Mouse (Mus musculus) small intestine, adult 2 months (tissue): ENCODE measurements around the gene Flywch2. TPM values are rescaled to one million over a fixed set of nuclear protein-coding genes. Genes with fewer than 3 reads are reported as not detected.
A peak's percentile ranks its signal among the peaks of the same experiment; 100 is the strongest.

Experiments used
- H3K27ac ChIP-seq: fragments of 200-500 bp; 2 replicates; pipeline ENCODE4 v1.5.1; 2012; ENCODE audit warnings: low read depth, low read length, control low read depth, inconsistent platforms; ENCODE audit not compliant: insufficient read depth
- H3K27me3 ChIP-seq: fragments of 200-500 bp; 2 replicates; pipeline ENCODE4 v1.6.1; 2012; ENCODE audit warnings: mild to moderate bottlenecking, moderate library complexity, low read length, inconsistent platforms; ENCODE audit not compliant: control insufficient read depth, insufficient read depth
- H3K36me3 ChIP-seq: fragments of 200-500 bp; 2 replicates; pipeline ENCODE4 v1.6.1; 2012; ENCODE audit warnings: mild to moderate bottlenecking, low read length, control low read depth, inconsistent platforms; ENCODE audit not compliant: control insufficient read depth, insufficient read depth
- H3K4me1 ChIP-seq: fragments of 200-500 bp; 2 replicates; pipeline ENCODE4 v1.6.1; 2012; ENCODE audit warnings: low read length, inconsistent platforms, mixed read lengths; ENCODE audit not compliant: control insufficient read depth, insufficient read depth, insufficient read length
- H3K4me3 ChIP-seq: fragments of 200-500 bp; 2 replicates; pipeline ENCODE4 v1.5.1; 2012; ENCODE audit warnings: low read depth, mild to moderate bottlenecking, control low read depth, inconsistent platforms, low read length, moderate library complexity
- CTCF ChIP-seq: fragments of 200-500 bp; IDR thresholded peaks from 2 replicates; pipeline ENCODE4 v1.5.1; 2012; ENCODE audit warnings: low read depth, mild to moderate bottlenecking, control low read depth, inconsistent platforms, low read length, moderate library complexity, mixed read lengths; ENCODE audit not compliant: insufficient replicate concordance, insufficient read length; ENCODE audit errors: extremely low read depth
- POLR2A ChIP-seq: fragments of 200-500 bp; IDR thresholded peaks from 2 replicates; pipeline ENCODE4 v1.6.1; 2012; ENCODE audit warnings: low read depth, mild to moderate bottlenecking, control low read depth, inconsistent platforms, low read length, moderate library complexity
- WGBS: fragments of 180-500 bp; shearing (Covaris S2); methylation state at CpG from one replicate; pipeline ENCODE4 v1.1.7; 2018; 5-methylcytosine and 5-hydroxymethylcytosine counted together
- polyA plus RNA-seq: library from polyadenylated mRNA; depleted of rRNA; stranded (reverse); fragments of >200 nt; gene quantifications from 2 replicates; pipeline ENCODE4 v1.2.3, GENCODE M21; 2012

Gene Flywch2
- polyA plus RNA-seq, 1 experiment, result 6.6 TPM

DNA sequence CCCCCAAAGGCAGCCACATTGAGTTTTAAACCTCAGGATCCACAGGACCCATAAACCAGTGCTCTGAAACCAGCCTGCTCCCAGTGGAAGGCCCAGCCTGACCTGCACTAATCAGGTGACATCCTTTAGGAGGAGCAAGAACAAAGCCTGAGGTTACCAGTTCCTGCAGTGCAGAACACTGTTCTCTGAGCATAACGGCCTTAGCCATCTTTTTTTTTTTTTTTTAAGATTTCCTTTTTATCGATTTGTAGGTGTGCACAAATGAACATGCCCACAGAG is 5.1 kb upstream of the Flywch2 start:
- no peak for TF ChIP-seq POLR2A
- TF ChIP-seq CTCF, result no peak
- H3K27me3 ChIP-seq, result no peaks in the 10 kb centered on the region
- no peaks in the 10 kb centered on the region for H3K36me3 ChIP-seq
- WGBS, result 11% methylated on average over 2 of the region's 2 CpGs
- H3K4me1 ChIP-seq, result peaks cover 13% of the 10 kb centered on the region; the same call in 1 of the 2 replicates
- 0 out of 2 replicates have a peak overlapping the region, but pooled peaks have one; percentile 19 for H3K27ac ChIP-seq
- peak overlapping the region; percentile 64 for H3K4me3 ChIP-seq

DNA sequence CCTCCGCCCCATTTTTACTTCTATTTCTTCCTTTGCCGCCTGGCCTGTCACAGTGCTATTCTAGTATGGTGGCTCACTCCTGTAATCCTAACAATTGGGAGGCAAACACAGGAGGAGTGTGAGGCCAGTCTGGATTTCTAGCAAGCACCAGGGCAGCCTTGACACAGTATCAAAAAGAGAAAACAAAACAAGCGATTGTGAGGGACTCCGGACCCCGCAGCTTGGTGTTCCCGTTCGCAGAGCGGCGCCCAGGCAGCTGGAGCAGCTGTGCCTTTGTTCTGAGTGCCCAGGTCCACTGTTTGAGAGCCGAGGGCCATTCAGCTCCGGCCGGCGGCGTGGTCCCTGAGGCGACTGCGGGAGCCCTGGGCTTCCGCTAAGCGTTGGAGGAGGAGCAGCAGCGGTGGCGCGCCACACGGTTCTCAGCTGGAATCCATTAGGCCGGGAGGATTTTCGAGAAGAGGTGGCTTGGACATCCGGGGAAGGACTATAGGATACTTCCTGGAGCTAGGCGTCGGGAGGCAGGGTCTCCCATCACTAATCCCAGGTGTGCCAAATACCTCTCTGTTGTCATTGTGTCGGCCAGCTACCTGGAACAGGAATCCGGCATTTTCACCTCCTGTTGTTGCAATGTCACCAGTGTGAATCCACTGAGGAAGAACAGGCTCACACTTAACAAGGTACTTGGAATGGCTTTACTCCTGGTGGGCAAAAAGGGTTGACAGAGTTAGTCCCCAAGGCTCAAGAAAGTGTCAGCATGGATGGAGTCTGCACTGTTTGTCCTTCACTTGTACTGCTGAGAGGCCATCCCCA is 4.6 kb upstream of the Flywch2 start, which contains the start of gene Srrm2:
Gene Srrm2 (plus strand): TSS at position 264 of the 810 bp plus-strand sequence.
- WGBS, result 3% methylated on average over 29 of the region's 29 CpGs
- no peak for TF ChIP-seq CTCF
- peak; percentile 67; the same call in 1 of the 2 replicates for TF ChIP-seq POLR2A
- peak within 1 kb of the TSS; percentile 19 for H3K27ac ChIP-seq

DNA sequence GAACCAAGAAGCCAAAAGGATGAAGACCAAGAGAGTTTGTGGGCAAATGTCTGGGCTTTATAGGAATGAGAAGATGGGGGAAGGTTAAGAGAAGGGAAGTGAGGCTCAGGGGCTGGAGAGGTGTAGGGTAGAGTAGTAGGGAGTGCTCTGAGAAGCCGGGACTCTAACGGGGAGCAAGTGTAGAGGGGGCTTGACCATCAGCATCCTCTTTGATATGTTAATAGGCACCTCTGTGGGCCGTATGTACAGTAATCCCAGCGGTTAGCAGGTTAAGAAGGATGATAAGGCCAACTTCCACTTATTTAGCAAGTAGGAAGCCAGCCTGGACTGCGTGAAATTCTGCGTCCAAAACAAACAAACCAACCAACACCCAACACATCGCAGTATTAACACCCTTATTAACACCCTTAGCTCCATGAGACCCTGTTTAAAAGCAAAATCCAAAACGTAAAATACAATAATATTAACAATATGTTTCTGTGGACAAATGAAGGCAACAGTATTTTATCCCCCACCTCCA is 3.9 kb upstream of the Flywch2 start:
- H3K4me1 ChIP-seq, result peaks cover 19% of the 10 kb centered on the region; the same call in 1 of the 2 replicates
- WGBS, result 40% methylated on average over 8 of the region's 8 CpGs
- no peaks in the 10 kb centered on the region for H3K27me3 ChIP-seq
- TF ChIP-seq POLR2A (no peak), CTCF (no peak)
- no peaks in the 10 kb centered on the region for H3K36me3 ChIP-seq
- H3K27ac ChIP-seq, result peak overlapping the region; percentile 19
- H3K4me3 ChIP-seq, result no peak overlapping the region

More for the DNA sequence above, 4.6 kb upstream of the Flywch2 start, which contains the start of gene Srrm2:
- peaks cover 18% of the 10 kb centered on the region; the same call in 1 of the 2 replicates for H3K4me1 ChIP-seq
- peak within 1 kb of the TSS; percentile 64 for H3K4me3 ChIP-seq
- no peaks in the 10 kb centered on the region for H3K27me3 ChIP-seq
- H3K36me3 ChIP-seq, result no peaks in the 10 kb centered on the region

DNA sequence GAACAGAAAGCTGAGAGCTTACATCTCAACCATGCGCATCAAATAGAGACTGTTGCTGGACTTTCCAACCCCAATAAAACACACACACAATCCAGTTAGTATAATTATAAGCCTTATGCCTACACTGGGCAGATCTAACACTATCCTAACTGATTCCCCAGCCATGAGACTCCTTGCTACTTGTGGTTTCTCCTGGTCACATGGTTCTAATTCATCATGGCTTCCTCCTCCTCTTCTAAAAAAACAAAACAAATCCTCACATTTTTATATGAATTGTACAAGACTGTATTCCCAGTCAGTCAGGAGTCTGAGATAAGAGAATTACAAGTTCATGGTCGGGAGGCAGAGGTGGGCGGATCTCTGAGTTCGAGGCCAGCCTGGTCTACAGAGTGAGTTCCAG is 3.1 kb upstream of the Flywch2 start:
- H3K36me3 ChIP-seq, result no peaks in the 10 kb centered on the region
- WGBS, result 71% methylated on average over 4 of the region's 4 CpGs
- TF ChIP-seq POLR2A, result no peak
- TF ChIP-seq CTCF, result no peak
- H3K4me3 ChIP-seq, result no peak overlapping the region
- peaks cover 19% of the 10 kb centered on the region; the same call in 1 of the 2 replicates for H3K4me1 ChIP-seq
- H3K27me3 ChIP-seq, result no peaks in the 10 kb centered on the region
- H3K27ac ChIP-seq, result no peak overlapping the region

DNA sequence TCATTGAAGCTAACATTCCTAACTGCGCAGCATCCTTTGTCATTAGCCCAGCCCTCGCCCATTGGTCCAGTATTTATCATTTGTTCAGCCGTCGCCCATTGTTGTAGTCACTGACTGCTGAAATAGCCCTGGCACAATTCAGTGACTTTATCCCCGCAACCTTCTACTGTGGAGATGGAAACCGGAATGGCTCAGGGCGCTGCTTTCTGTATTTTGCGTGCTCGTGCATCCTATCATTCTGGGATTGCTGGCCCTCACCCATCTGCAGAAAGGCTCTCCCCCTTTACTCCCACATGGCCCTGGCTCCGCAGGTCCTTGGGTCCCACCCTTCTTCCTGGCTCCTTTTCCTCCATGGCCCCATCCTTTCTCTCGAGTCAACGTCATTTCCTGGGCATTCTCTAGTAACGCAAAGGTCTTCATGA is 640 bp upstream of the Flywch2 start:
- TF ChIP-seq CTCF (no peak), POLR2A (no peak)
- WGBS, result 23% methylated on average over 13 of the region's 13 CpGs
- Histone ChIP-seq H3K4me1 (peaks cover 19% of the 10 kb centered on the region; the same call in 1 of the 2 replicates), H3K27ac (no peak overlapping the region), H3K36me3 (no peaks in the 10 kb centered on the region), H3K27me3 (no peaks in the 10 kb centered on the region), H3K4me3 (0 out of 2 replicates have a peak overlapping the region, but pooled peaks have one; percentile 2)

DNA sequence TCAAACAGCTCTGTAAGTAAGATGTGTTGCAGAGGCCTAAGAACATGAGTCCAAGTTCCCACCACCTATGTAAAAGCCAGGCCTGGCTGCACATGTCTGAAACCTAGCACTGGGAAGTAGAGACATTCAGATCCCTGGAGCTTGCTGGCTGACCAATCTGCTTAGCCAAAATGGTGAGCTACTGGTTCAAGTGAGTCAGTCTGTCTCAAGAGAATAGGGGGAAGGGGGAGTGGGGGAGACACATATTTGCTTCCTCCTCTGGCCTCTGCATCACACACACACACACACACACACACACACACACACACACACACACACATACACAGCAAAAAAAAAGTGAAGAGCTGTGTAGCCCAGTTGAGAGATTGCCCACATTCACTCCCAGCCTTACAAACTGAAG is 2.5 kb downstream of the Flywch2 start:
- H3K4me3 ChIP-seq, result no peak overlapping the region
- peaks cover 8% of the 10 kb centered on the region; the same call in 1 of the 2 replicates for H3K4me1 ChIP-seq
- no peak for TF ChIP-seq POLR2A
- no peak for TF ChIP-seq CTCF
- no peak overlapping the region for H3K27ac ChIP-seq
- H3K27me3 ChIP-seq, result no peaks in the 10 kb centered on the region
- H3K36me3 ChIP-seq, result no peaks in the 10 kb centered on the region

DNA sequence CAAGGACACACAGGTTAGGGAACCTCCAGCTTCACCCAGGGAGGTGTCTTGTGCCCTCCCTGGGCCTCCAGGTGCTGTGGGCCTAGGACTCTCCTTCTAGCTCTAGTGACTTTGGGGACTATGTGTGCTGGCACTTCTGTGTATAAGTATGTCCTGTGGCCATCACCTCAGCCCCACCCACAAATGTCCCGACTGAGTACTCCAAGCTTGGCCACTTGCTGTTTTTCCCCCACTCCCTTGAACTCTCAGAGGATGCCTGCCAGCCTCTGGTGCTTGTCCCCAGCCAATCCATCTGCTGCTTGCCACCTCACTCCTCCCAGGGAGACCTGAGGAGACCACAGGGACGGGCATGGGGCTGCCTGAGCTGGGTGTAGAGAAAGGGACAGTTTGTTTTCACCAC is 7.4 kb downstream of the Flywch2 start:
- 38% methylated on average over 2 of the region's 2 CpGs for WGBS
- no peaks in the 10 kb centered on the region; the same call in 1 of the 2 replicates for H3K4me1 ChIP-seq
- TF ChIP-seq CTCF (no peak), POLR2A (no peak)
- H3K27ac ChIP-seq, result no peak overlapping the region
- H3K36me3 ChIP-seq, result no peaks in the 10 kb centered on the region
- no peaks in the 10 kb centered on the region for H3K27me3 ChIP-seq
- H3K4me3 ChIP-seq, result no peak overlapping the region
